Mouse (Mus musculus) MEL (cell line): ENCODE measurements around the gene Slc28a3. TPM values are rescaled to one million over a fixed set of nuclear protein-coding genes. Genes with fewer than 3 reads are reported as not detected.

ENCODE experiments used
- DNase-seq: peaks from one replicate; pipeline ENCODE4 v3.0.0; 2011; ENCODE audit warnings: low read depth, low spot score
- H3K27ac ChIP-seq: 2 replicates; pipeline ENCODE4 v1.5.1; 2012; ENCODE audit warnings: low read depth, mild to moderate bottlenecking, control low read depth, low read length, moderate library complexity; ENCODE audit not compliant: control insufficient read depth
- H3K27me3 ChIP-seq, 2 experiments: fragments of 150-350 bp in 1 of 2; sonication (generic) in 1 of 2; 2 replicates each; pipeline ENCODE4 v1.6.1; 2012; ENCODE audit warnings: low read length in 2 of 2, mild to moderate bottlenecking in 2 of 2, improper control_type of control experiment in 1 of 2, moderate library complexity in 1 of 2; ENCODE audit not compliant: insufficient read depth in 2 of 2, control insufficient read depth in 1 of 2
- H3K36me3 ChIP-seq, 2 experiments: 2 replicates each; pipeline ENCODE4 v1.6.1; 2012 to 2014; ENCODE audit warnings: low read length in 2 of 2, improper control_type of control experiment in 1 of 2, inconsistent platforms in 1 of 2, mild to moderate bottlenecking in 1 of 2; ENCODE audit not compliant: insufficient read depth in 2 of 2, control insufficient read depth in 1 of 2
- H3K4me1 ChIP-seq, 2 experiments: fragments of 150-350 bp in 1 of 2; sonication (generic) in 1 of 2; 2 replicates each; pipeline ENCODE4 v1.6.1; 2012; ENCODE audit warnings: low read length in 2 of 2, improper control_type of control experiment in 1 of 2, mild to moderate bottlenecking in 1 of 2; ENCODE audit not compliant: insufficient read depth in 2 of 2, control insufficient read depth in 1 of 2
- H3K4me3 ChIP-seq, 2 experiments: fragments of 150-350 bp in 1 of 2; sonication (generic) in 1 of 2; 2 replicates each; pipeline ENCODE4 v1.5.1; 2012; ENCODE audit warnings: low read depth in 2 of 2, low read length in 2 of 2, mild to moderate bottlenecking in 2 of 2, moderate library complexity in 2 of 2, control low read depth in 1 of 2, improper control_type of control experiment in 1 of 2; ENCODE audit not compliant: control insufficient read depth in 1 of 2, insufficient read depth in 1 of 2
- H3K79me2 ChIP-seq: 2 replicates; pipeline ENCODE4 v1.6.1; 2012; ENCODE audit warnings: mild to moderate bottlenecking, low read length, moderate library complexity; ENCODE audit not compliant: control insufficient read depth, poor library complexity, insufficient read depth
- H3K9ac ChIP-seq: 2 replicates; pipeline ENCODE4 v1.6.1; 2012; ENCODE audit warnings: low read depth, mild to moderate bottlenecking, control low read depth, low read length, moderate library complexity; ENCODE audit not compliant: control insufficient read depth, poor library complexity, severe bottlenecking
- H3K9me3 ChIP-seq: fragments of 150-350 bp; sonication (generic); replicated peaks from 2 replicates; pipeline ENCODE4 v1.6.1; 2012; ENCODE audit warnings: mild to moderate bottlenecking, low read length, improper control_type of control experiment, moderate library complexity; ENCODE audit not compliant: insufficient read depth
- BHLHE40 ChIP-seq: IDR thresholded peaks from 2 replicates; pipeline ENCODE4 v1.6.1; 2012; ENCODE audit warnings: low read depth, mild to moderate bottlenecking, inconsistent platforms, low read length, improper control_type of control experiment, borderline replicate concordance
- CHD2 ChIP-seq: IDR thresholded peaks from 2 replicates; pipeline ENCODE4 v1.6.1; 2011; ENCODE audit warnings: low read length, improper control_type of control experiment
- CTCF ChIP-seq, 3 experiments: IDR thresholded peaks in 2 of 3; conservative IDR thresholded peaks in 1 of 3; 2 replicates each; pipeline ENCODE4 v1.5.1; 2011 to 2012; ENCODE audit warnings: low read length in 3 of 3, low read depth in 2 of 3, mild to moderate bottlenecking in 2 of 3, improper control_type of control experiment in 1 of 3, inconsistent platforms in 1 of 3, mixed read lengths in 1 of 3, moderate library complexity in 1 of 3; ENCODE audit not compliant: control insufficient read depth in 1 of 3, insufficient read depth in 1 of 3, poor library complexity in 1 of 3, severe bottlenecking in 1 of 3
- E2F4 ChIP-seq: IDR thresholded peaks from 2 replicates; pipeline ENCODE4 v1.6.1; 2011; ENCODE audit warnings: low read depth, low read length, improper control_type of control experiment, borderline replicate concordance
- ELF1 ChIP-seq: IDR thresholded peaks from 2 replicates; pipeline ENCODE4 v1.6.1; 2014; ENCODE audit warnings: low read depth, mild to moderate bottlenecking, inconsistent platforms, low read length, improper control_type of control experiment, moderate library complexity
- EP300 ChIP-seq, 2 experiments: IDR thresholded peaks; 2 replicates each; pipeline ENCODE4 v1.6.1; 2011; ENCODE audit warnings: improper control_type of control experiment in 2 of 2, low read length in 2 of 2, low read depth in 1 of 2, mild to moderate bottlenecking in 1 of 2
- ETS1 ChIP-seq: IDR thresholded peaks from 2 replicates; pipeline ENCODE4 v1.6.1; 2012; ENCODE audit warnings: low read depth, mild to moderate bottlenecking, inconsistent platforms, low read length, improper control_type of control experiment, moderate library complexity
- GABPA ChIP-seq: IDR thresholded peaks from 2 replicates; pipeline ENCODE4 v1.6.1; 2012; ENCODE audit warnings: low read depth, mild to moderate bottlenecking, inconsistent platforms, low read length, improper control_type of control experiment, moderate library complexity
- GATA1 ChIP-seq: IDR thresholded peaks from 2 replicates; pipeline ENCODE4 v1.6.1; 2011; ENCODE audit warnings: low read depth, low read length, improper control_type of control experiment
- JUND ChIP-seq: IDR thresholded peaks from 2 replicates; pipeline ENCODE4 v1.6.1; 2011; ENCODE audit warnings: low read depth, mild to moderate bottlenecking, improper control_type of control experiment, low read length
- KAT2A ChIP-seq: conservative IDR thresholded peaks from 2 replicates; pipeline ENCODE4 v1.6.1; 2012; ENCODE audit warnings: low read depth, low read length, improper control_type of control experiment, inconsistent platforms
- MAFK ChIP-seq: IDR thresholded peaks from 2 replicates; pipeline ENCODE4 v1.6.1; 2011; ENCODE audit warnings: low read depth, mild to moderate bottlenecking, low read length, improper control_type of control experiment, borderline replicate concordance
- MAX ChIP-seq: IDR thresholded peaks from 2 replicates; pipeline ENCODE4 v1.6.1; 2011; ENCODE audit warnings: low read length, improper control_type of control experiment
- MAZ ChIP-seq: IDR thresholded peaks from 2 replicates; pipeline ENCODE4 v1.6.1; 2012; ENCODE audit warnings: low read depth, mild to moderate bottlenecking, inconsistent platforms, low read length, improper control_type of control experiment
- MEF2A ChIP-seq: IDR thresholded peaks from 2 replicates; pipeline ENCODE4 v1.6.1; 2014; ENCODE audit warnings: low read depth, mild to moderate bottlenecking, inconsistent platforms, low read length, improper control_type of control experiment; ENCODE audit not compliant: poor library complexity, insufficient replicate concordance, severe bottlenecking; ENCODE audit errors: extremely low read depth
- MXI1 ChIP-seq: IDR thresholded peaks from 2 replicates; pipeline ENCODE4 v1.6.1; 2011; ENCODE audit warnings: mild to moderate bottlenecking, low read depth, low read length, improper control_type of control experiment
- MYC ChIP-seq: IDR thresholded peaks from 2 replicates; pipeline ENCODE4 v1.6.1; 2011; ENCODE audit warnings: low read depth, mild to moderate bottlenecking, low read length, improper control_type of control experiment, moderate library complexity
- NELFE ChIP-seq: IDR thresholded peaks from 2 replicates; pipeline ENCODE4 v1.6.1; 2011; ENCODE audit warnings: low read depth, low read length, improper control_type of control experiment
- NRF1 ChIP-seq: IDR thresholded peaks from 2 replicates; pipeline ENCODE4 v1.6.1; 2014; ENCODE audit warnings: low read depth, mild to moderate bottlenecking, inconsistent platforms, low read length, improper control_type of control experiment, moderate library complexity; ENCODE audit not compliant: poor library complexity, insufficient read depth, severe bottlenecking
- POLR2A ChIP-seq, 2 experiments: IDR thresholded peaks; 2 replicates each; pipeline ENCODE4 v1.6.1; 2011 to 2012; ENCODE audit warnings: low read length in 2 of 2, mild to moderate bottlenecking in 2 of 2, control low read depth in 1 of 2, improper control_type of control experiment in 1 of 2, low read depth in 1 of 2, moderate library complexity in 1 of 2; ENCODE audit not compliant: control insufficient read depth in 1 of 2, insufficient read depth in 1 of 2, poor library complexity in 1 of 2
- POLR2AphosphoS2 ChIP-seq: IDR thresholded peaks from 2 replicates; pipeline ENCODE4 v1.6.1; 2011; ENCODE audit warnings: low read length, improper control_type of control experiment
- POLR2AphosphoS5 ChIP-seq: IDR thresholded peaks from 2 replicates; pipeline ENCODE4 v1.6.1; 2012; ENCODE audit warnings: low read depth, borderline replicate concordance, mild to moderate bottlenecking, inconsistent platforms, low read length, moderate library complexity, mixed read lengths
- RAD21 ChIP-seq: IDR thresholded peaks from 2 replicates; pipeline ENCODE4 v1.6.1; 2011; ENCODE audit warnings: mild to moderate bottlenecking, low read depth, low read length, improper control_type of control experiment
- SIN3A ChIP-seq: IDR thresholded peaks from 2 replicates; pipeline ENCODE4 v1.6.1; 2012; ENCODE audit warnings: low read length, improper control_type of control experiment, inconsistent platforms
- SMC3 ChIP-seq: IDR thresholded peaks from 2 replicates; pipeline ENCODE4 v1.6.1; 2011; ENCODE audit warnings: low read depth, low read length, improper control_type of control experiment
- TAL1 ChIP-seq: IDR thresholded peaks from 2 replicates; pipeline ENCODE4 v1.6.1; 2012; ENCODE audit warnings: mild to moderate bottlenecking, inconsistent platforms, low read length, moderate library complexity, mixed read lengths
- TBP ChIP-seq: IDR thresholded peaks from 2 replicates; pipeline ENCODE4 v1.8.0; 2011; ENCODE audit warnings: low read depth, low read length, improper control_type of control experiment
- TCF12 ChIP-seq: IDR thresholded peaks from 2 replicates; pipeline ENCODE4 v1.6.1; 2014; ENCODE audit warnings: low read depth, mild to moderate bottlenecking, inconsistent platforms, low read length, improper control_type of control experiment, moderate library complexity
- UBTF ChIP-seq: IDR thresholded peaks from 2 replicates; pipeline ENCODE4 v1.6.1; 2012; ENCODE audit warnings: low read depth, mild to moderate bottlenecking, inconsistent platforms, low read length, improper control_type of control experiment, moderate library complexity, borderline replicate concordance; ENCODE audit not compliant: insufficient read depth
- USF2 ChIP-seq, 2 experiments: IDR thresholded peaks; 2 replicates each; pipeline ENCODE4 v1.6.1; 2011 to 2012; ENCODE audit warnings: improper control_type of control experiment in 2 of 2, low read length in 2 of 2, borderline replicate concordance in 1 of 2, inconsistent platforms in 1 of 2, low read depth in 1 of 2, mild to moderate bottlenecking in 1 of 2; ENCODE audit not compliant: insufficient read depth in 1 of 2
- ZC3H11A ChIP-seq: IDR thresholded peaks from 2 replicates; pipeline ENCODE4 v1.6.1; 2012; ENCODE audit warnings: low read depth, mild to moderate bottlenecking, inconsistent platforms, low read length, improper control_type of control experiment
- ZKSCAN1 ChIP-seq: IDR thresholded peaks from 2 replicates; pipeline ENCODE4 v1.6.1; 2012; ENCODE audit warnings: low read depth, mild to moderate bottlenecking, inconsistent platforms, low read length, improper control_type of control experiment, moderate library complexity
- ZMIZ1 ChIP-seq: IDR thresholded peaks from 2 replicates; pipeline ENCODE4 v1.6.1; 2012; ENCODE audit warnings: low read depth, mild to moderate bottlenecking, inconsistent platforms, low read length, improper control_type of control experiment, moderate library complexity
- ZNF384 ChIP-seq: IDR thresholded peaks from 2 replicates; pipeline ENCODE4 v1.6.1; 2012; ENCODE audit warnings: low read depth, mild to moderate bottlenecking, inconsistent platforms, low read length, improper control_type of control experiment
- polyA plus RNA-seq, 2 experiments: library from polyadenylated mRNA; stranded (reverse) in 1 of 2; unstranded in 1 of 2; fragments of >175 nt in 1 of 2; fragments of >200 nt in 1 of 2; gene quantifications; 2 replicates each; pipeline versions ENCODE4 v1.2.1 to v1.2.4; 2012; ENCODE audit warnings: low replicate concordance in 2 of 2, low read depth in 1 of 2; ENCODE audit not compliant: insufficient read length in 2 of 2, insufficient read depth in 1 of 2, missing spikeins in 1 of 2
- total RNA-seq: library from RNA; depleted of rRNA; stranded (reverse); fragments of 300-350 nt; gene quantifications from 2 replicates; pipeline ENCODE4 v1.2.3, GENCODE M21; 2012

Gene Slc28a3
- total and polyA plus RNA-seq, 3 experiments = 1.4 TPM; not detected in 2

- Histone ChIP-seq H3K9me3 (no peaks in the 10 kb centered on the region), H3K4me3 (no peak overlapping the region), H3K27ac (peak overlapping the region; percentile 100), H3K27me3 (no peaks in the 10 kb centered on the region), H3K4me1 (peaks cover 29 to 57% of the 10 kb centered on the region in 2 experiments), H3K79me2 (no peaks in the 10 kb centered on the region; the same call in 1 of the 2 replicates), H3K36me3 (peaks cover 0 to 57% of the 10 kb centered on the region in 2 experiments; a peak in 3 of 4 replicates), H3K9ac (peak overlapping the region; percentile 87)
- TF ChIP-seq CTCF (IDR thresholded peaks at IDR 0.05 in 2 of 3, conservative IDR thresholded peaks at IDR 0.05 in 1 of 3; ENCODE audit: control insufficient read depth in 1 of 3, insufficient read depth in 1 of 3, low read depth in 2 of 3, low read length in 3 of 3, poor library complexity in 1 of 3, severe bottlenecking in 1 of 3) = peak in 1 of 3 experiments; percentile 6; a peak in 1 of 6 replicates
- no peak for TF ChIP-seq GATA1
- TF ChIP-seq ZNF384 = no peak
- TF ChIP-seq ELF1 = no peak
- TF ChIP-seq POLR2AphosphoS2 = peak; percentile 69; the same call in 1 of the 2 replicates
- no peak for TF ChIP-seq MAFK
- no peak for TF ChIP-seq MAX
- TF ChIP-seq NRF1 = no peak
- TF ChIP-seq SMC3 = no peak
- no peak for TF ChIP-seq UBTF
- TF ChIP-seq RAD21 = no peak
- peak; percentile 72 for TF ChIP-seq NELFE
- no peak for TF ChIP-seq TAL1
- no peak for TF ChIP-seq ZKSCAN1
- TF ChIP-seq GABPA = no peak
- TF ChIP-seq ZMIZ1 = 0 out of 2 replicates have a peak, but pooled peaks have one; percentile 52
- no peak for TF ChIP-seq E2F4
- no peak for TF ChIP-seq CHD2
- no peak for TF ChIP-seq KAT2A
- no peak for TF ChIP-seq BHLHE40
- peak in 1 of 2 experiments; percentile 67; a peak in 2 of 4 replicates for TF ChIP-seq POLR2A (IDR thresholded peaks at IDR 0.05; ENCODE audit: control insufficient read depth in 1 of 2, insufficient read depth in 1 of 2, low read depth in 1 of 2, low read length in 2 of 2, poor library complexity in 1 of 2)
- TF ChIP-seq POLR2AphosphoS5 = no peak
- TF ChIP-seq MAZ = no peak
- no peak for TF ChIP-seq ETS1
- TF ChIP-seq MEF2A = no peak
- no peak for TF ChIP-seq MYC
- TF ChIP-seq EP300 (IDR thresholded peaks at IDR 0.05; ENCODE audit: low read depth in 1 of 2, low read length in 2 of 2) = 0 out of 4 replicates have a peak, but pooled peaks of 1 of the 2 experiments have one; percentile 7
- TF ChIP-seq MXI1 = no peak
- TF ChIP-seq ZC3H11A = no peak
- peak; percentile 65; the same call in 1 of the 2 replicates for TF ChIP-seq TBP
- TF ChIP-seq TCF12 = peak; percentile 33; the same call in 1 of the 2 replicates
- TF ChIP-seq JUND = no peak
- no peak; the same call in 1 of the 2 replicates for TF ChIP-seq SIN3A
- no peak for TF ChIP-seq USF2 (IDR thresholded peaks at IDR 0.05; ENCODE audit: borderline replicate concordance in 1 of 2, insufficient read depth in 1 of 2, low read depth in 1 of 2, low read length in 2 of 2)
- peak; percentile 76 for DNase-seq
Measured at GRCm38 (mm10) chr13:58536466-58537231, 74.0 kb downstream of the Slc28a3 start.
